Mouse (Mus musculus) 3T3-L1 (cell line): ENCODE measurements around the gene Ang5.
"Not testable (repeated sequence)": the region's sequence is repeated elsewhere in the genome, so short reads cannot be mapped to it uniquely, and the experiment has no call there.

Experiments used
- DNase-seq: peaks from one replicate; pipeline ENCODE4 v3.0.0-alpha.2; 2015; ENCODE audit warnings: low read depth, low spot score

Ang5 gene

GRCm38 (mm10) chr14:43956769-43957168, at the start of gene Ang5:
Gene Ang5 (plus strand): TSS chr14:43957069.
- not testable (repeated sequence) for DNase-seq

GRCm38 (mm10) chr14:43918214-43918613, 38.7 kb upstream of the Ang5 start:
- DNase-seq = not testable (repeated sequence)

DNA sequence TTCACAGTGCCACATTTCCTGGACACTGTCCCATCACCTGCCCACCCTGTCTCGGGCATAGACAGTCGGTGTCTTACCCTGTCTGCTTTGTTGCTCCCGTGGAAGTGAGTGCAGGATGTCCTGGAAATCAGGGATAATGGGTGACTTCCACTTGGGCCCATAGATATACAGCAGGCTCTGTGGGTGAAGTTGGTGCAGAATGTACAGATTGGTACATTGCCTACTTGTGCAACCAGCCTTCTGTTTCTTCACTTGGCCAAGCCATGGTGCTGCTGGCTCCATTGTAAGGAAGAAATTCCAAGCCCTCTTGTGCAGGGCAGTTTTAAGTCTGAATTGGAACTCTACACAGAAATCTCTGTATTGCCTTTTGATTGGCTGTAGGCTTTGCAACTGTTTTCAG, 33.4 kb upstream of the Ang5 start, which contains the start of gene Ear10:
TSS of gene Ear10 (minus strand) at position 101 of the 400 bp plus-strand sequence.
- DNase-seq = not testable (repeated sequence)

DNA sequence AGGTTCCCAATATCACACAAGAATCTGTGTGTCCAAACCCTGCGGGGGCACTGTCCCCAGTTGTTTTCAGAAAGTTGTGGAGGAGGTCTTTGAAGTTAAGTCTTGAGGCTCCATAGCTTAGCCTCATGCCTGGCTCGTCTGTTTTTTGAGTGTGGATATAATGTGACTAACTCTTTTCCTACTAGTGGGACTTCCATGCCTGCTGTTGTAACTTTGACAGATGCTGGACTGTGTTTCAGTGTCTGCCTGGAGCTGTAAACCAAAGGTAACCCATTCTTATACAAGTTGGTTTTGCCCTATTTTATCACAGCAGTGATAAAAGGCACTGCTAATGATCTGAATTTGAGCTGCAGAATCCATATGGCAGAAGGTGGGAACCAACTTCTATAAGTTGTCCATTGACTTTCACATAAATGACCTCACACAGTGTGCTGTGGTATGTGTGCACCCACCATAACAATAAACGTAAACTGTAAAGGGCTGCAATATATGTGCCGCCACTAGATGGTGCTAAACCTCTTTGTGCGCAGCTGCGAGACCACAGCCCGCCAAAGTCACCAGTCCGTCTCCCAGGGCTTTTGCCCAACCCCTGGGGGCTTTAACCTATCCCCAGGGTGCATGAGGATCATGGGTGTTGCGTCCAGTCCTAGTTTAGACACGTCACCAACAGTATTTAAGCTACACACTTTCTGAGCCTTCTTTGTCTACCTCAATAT, 32.0 kb upstream of the Ang5 start, which contains the start of gene Gm8113:
TSS of gene Gm8113 (plus strand) at position 703 of the 716 bp plus-strand sequence.
- not testable (repeated sequence) for DNase-seq

- DNase-seq = not testable (repeated sequence)
Observed at GRCm38 (mm10) chr14:43925404-43925950, 31.4 kb upstream of the Ang5 start.

GRCm38 (mm10) chr14:43932991-43933390, 23.9 kb upstream of the Ang5 start:
- peak; percentile 45 for DNase-seq

GRCm38 (mm10) chr14:43933399-43933798, 23.5 kb upstream of the Ang5 start:
- DNase-seq = not testable (repeated sequence)

GRCm38 (mm10) chr14:43953382-43953781, 3.5 kb upstream of the Ang5 start:
- DNase-seq = not testable (repeated sequence)

DNA sequence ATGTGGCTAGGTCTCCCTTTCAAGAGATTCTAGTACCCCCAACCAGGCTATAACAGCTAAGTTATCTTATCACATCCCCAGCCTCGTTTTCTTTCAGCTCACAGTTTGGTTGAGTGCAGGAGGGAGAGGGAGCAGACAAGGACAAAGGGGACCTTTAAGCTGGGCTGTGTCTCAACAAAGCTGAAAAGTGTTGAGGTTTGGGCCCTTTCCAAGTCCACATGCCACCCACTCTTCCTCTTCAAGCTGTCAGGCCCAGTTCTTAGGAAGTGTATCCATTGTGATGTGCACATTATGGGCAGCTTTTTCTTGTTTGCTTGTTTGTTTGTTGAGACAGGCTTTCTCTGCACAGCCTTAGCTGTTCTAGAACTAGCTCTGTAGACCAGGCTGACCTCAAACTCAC, 1.8 kb upstream of the Ang5 start:
- DNase-seq = not testable (repeated sequence)

- DNase-seq = no peak
Observed at GRCm38 (mm10) chr14:43983454-43983853, 26.6 kb downstream of the Ang5 start.

- DNase-seq = peak; percentile 70
Observed at GRCm38 (mm10) chr14:43983897-43984296, 27.0 kb downstream of the Ang5 start.

GRCm38 (mm10) chr14:43986147-43986546, 29.3 kb downstream of the Ang5 start:
- no peak for DNase-seq

- peak; percentile 81 for DNase-seq
Observed at GRCm38 (mm10) chr14:43987404-43987803, 30.5 kb downstream of the Ang5 start.

DNA sequence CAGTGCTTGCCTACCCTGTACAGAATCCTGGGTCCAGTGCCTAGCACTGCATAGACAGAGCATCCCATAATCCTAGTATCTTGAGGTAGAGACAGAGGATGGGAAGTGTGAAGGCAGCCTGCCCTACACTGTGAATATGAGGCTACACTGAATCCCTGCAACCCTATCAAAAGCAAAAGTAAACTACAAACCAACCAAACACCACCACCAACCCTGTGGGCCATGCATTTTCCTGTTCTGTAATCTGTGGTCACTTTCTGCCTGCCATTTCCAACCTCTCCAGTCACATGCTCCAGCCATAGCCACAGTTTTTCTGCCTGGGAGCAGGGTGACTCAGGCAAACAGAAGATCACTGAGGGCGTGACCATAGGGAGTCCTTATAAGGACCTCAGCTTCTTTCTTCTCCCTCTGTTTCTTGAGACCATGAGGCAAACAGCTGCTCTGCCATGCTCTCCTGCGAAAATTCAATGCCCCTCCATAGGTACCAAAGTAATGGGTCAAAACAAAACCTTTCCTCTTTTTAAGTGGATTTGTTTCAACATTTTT, 41.7 kb downstream of the Ang5 start:
- DNase-seq = peak; percentile 35

DNA sequence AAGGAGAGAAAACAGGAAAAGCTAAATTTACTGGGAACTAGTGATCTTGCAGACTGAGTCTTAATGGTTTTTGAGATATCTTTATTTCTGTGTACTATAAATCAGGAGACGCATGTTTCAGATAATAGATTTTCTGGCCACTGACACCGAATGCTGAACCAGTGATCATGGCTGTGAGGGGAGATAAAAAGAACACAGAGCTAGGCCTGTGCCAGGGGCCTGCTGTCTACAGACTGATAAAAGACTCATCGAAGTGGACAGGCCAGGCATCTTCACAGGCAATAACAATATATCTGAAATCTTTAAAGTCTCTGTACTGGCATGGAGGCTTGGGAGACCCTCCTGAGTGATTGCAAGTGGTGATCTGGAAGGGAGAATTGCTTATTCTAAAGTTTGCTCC, 44.7 kb downstream of the Ang5 start:
- no peak for DNase-seq

- DNase-seq = no peak
Observed at GRCm38 (mm10) chr14:44002169-44002568, 45.3 kb downstream of the Ang5 start, which contains the start of gene Ang6. Gene Ang6 (minus strand): TSS chr14:44002269.

DNA sequence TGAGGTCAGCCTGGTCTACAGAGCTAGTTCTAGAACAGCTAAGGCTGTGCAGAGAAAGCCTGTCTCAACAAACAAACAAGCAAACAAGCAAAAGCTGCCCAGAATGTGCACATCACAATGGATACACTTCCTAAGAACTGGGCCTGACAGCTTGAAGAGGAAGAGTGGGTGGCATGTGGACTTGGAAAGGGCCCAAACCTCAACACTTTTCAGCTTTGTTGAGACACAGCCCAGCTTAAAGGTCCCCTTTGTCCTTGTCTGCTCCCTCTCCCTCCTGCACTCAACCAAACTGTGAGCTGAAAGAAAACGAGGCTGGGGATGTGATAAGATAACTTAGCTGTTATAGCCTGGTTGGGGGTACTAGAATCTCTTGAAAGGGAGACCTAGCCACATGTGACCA, 51.2 kb downstream of the Ang5 start:
- not testable (repeated sequence) for DNase-seq

DNA sequence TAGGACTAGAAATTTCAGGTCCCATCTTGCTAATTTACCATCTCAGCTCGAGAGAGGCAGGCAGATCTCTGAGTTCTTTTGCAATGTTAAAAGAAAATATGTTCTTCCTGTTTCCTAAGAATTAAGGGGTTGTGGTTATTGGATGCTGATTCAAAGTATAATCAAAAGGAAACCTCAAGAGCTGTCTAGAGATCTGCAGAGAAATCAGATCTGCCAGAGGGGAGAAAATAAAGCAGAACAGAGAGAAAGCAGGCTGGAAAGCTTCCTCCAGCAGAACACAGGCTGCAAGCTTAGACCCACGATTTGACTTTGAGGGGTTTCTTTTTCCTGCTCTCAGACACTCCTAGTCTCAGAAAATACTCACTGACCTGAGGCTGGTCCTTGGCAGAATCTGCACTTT, 52.8 kb downstream of the Ang5 start:
- not testable (repeated sequence) for DNase-seq
